Mouse (Mus musculus): ENCODE data around the gene Hoga1.

- TF ChIP-seq CHD2 (IDR thresholded peaks at IDR 0.05; ENCODE audit: low read length) (no peak), POLR2A (IDR thresholded peaks at IDR 0.05; ENCODE audit: low read depth, low read length) (no peak), ZMIZ1 (IDR thresholded peaks at IDR 0.05; ENCODE audit: low read depth, low read length) (no peak), CTCF (conservative IDR thresholded peaks at IDR 0.05 in 1 of 2, IDR thresholded peaks at IDR 0.05 in 1 of 2; ENCODE audit: low read depth in 2 of 2, low read length in 2 of 2) (no peak), USF2 (conservative IDR thresholded peaks at IDR 0.05; ENCODE audit: low read depth, low read length) (no peak), ZNF384 (IDR thresholded peaks at IDR 0.05; ENCODE audit: low read depth, low read length) (no peak), MXI1 (IDR thresholded peaks at IDR 0.05; ENCODE audit: low read depth, low read length) (no peak), MYC (IDR thresholded peaks at IDR 0.05; ENCODE audit: low read depth, low read length) (no peak), EP300 (IDR thresholded peaks at IDR 0.05; ENCODE audit: low read length) (no peak), ELF1 (IDR thresholded peaks at IDR 0.05; ENCODE audit: low read depth, low read length) (no peak), ZKSCAN1 (IDR thresholded peaks at IDR 0.05; ENCODE audit: borderline replicate concordance, low read depth, low read length) (no peak), RAD21 (IDR thresholded peaks at IDR 0.05; ENCODE audit: low read depth, low read length) (no peak), MAFK (IDR thresholded peaks at IDR 0.05; ENCODE audit: insufficient replicate concordance, low read length) (no peak)
These were observed 14.3 kb upstream of the Hoga1 start for GRCm38 (mm10) chr19:42031112-42031511.
